Mouse (Mus musculus): ENCODE results near the gene Cdh23.

DNA sequence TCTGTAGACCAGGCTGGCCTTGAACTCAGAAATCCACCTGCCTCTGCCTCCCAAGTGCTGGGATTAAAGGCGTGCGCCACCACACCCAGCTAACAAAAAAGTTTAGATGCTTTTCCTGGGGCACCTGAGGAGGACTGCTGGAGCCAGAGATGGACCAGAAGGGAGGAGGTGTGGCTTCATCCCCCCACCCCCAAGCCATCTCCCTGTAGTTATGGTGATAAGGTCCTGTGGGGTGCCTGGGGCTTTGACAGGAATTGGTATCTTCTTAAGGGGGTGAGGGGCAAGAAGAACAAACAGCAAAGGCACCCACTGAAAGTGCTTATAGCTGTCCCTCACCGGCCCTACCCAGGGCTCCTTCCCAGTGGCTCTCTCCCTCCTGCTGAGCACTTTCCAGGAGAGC is 30.6 kb upstream of the Cdh23 start:
- no peak for TF ChIP-seq GATA1 (IDR thresholded peaks at IDR 0.05; ENCODE audit: borderline replicate concordance, low read length)
- no peak for TF ChIP-seq FLI1 (IDR thresholded peaks at IDR 0.05; ENCODE audit: low read length)
